Mouse (Mus musculus): ENCODE measurements around the gene Bckdha.

The Bckdha gene

DNA sequence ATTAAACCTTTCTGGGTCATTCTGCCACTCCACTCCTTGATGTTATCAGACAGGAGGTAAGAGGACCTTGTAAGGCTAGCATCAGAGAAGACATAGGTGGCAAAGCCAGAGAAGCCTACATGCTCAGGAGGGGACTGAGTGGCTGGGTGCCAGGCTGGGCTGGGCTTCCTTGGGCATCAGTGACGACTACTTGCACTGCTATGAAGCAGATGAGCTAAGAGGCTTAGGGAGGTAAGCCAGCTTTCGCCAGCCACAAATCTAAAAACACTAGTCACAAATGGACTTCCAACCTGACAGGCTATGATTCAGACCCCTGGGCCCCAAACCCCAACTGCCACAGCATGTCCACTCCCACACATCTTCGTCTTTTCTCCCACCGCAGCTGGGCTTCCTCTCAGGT, 14.2 kb downstream of the Bckdha start:
- DNase-seq (ENCODE audit: low read depth): no peak

DNA sequence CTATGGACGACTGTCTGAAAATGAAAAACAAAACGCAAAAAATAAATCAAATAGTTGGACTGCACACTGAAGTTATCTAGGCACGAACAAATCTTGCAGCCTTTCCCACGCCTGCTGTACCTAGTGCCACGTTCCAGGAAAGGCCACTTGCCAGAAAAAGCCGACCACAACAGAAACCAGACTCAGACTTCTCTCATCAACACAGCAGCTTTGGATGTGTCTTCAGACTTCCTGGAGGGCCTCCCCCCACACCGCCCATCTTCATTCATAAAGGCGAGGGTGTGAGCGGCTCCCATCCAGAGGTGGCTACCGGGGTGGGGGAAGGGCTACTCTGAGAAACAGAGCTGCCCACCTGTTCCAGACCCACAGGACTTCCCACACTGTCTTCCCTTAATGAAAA, 14.6 kb downstream of the Bckdha start:
- DNase-seq (ENCODE audit: low read depth): no peak

DNA sequence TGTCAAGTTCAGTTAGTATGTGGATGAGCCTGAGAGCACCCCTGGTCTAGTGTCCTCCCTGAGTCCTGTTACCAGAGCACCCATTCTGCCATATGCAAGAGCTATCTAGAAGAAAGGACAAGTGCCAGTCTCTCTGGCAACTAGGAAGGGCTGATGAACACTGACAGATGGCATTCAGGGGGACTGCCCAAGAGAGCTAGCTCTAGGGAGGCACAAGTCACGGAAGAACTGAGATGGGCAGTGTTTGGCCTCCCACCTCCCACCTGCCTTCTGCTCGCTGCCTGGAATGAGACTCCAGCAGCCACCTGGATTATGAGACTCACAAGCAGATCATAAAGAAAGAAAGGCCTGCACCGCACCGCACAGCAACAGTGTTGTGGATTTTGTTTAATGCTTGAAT, 19.0 kb downstream of the Bckdha start:
- no peak for DNase-seq (ENCODE audit: low read depth)

DNA sequence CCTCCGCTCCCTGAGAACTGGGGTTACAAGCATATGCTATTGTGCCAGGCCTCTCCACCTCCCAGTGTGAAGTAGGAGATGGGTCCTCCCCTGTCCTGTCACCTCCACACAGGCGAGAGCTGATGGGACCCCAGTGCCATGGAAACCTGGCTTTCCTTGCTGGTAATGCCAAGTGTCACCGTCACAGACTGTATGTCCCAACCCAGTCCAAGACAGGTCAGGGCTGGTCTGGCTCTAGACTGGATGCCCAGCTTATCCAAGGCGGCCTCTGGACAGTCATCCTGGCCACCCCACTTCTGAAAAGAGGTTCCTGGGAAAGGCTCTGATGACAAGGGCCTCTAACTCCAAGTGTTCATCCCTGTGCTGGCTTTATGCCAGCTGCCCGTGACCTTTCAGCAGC, 21.7 kb downstream of the Bckdha start:
- DNase-seq (ENCODE audit: low read depth): no peak

DNA sequence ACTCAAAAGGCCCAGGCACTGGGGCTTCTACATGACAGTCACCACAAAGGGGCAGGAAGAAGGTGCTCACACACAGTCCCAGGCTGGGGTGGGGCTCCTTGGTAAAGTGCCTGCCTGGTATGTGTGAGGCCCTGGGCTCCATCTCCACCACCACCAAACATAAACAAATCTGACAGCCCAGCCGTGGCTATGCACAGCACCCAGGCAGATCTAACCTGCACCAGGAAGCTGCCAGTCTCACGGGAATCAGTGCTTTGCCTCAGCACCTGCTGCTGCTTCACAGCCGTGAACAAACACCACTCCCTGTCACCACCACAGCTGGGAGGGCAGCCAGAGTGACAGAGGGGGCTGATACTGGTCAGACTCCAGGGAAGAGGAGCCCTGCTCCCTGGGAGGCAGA, 22.4 kb downstream of the Bckdha start:
- DNase-seq (ENCODE audit: low read depth): no peak

DNA sequence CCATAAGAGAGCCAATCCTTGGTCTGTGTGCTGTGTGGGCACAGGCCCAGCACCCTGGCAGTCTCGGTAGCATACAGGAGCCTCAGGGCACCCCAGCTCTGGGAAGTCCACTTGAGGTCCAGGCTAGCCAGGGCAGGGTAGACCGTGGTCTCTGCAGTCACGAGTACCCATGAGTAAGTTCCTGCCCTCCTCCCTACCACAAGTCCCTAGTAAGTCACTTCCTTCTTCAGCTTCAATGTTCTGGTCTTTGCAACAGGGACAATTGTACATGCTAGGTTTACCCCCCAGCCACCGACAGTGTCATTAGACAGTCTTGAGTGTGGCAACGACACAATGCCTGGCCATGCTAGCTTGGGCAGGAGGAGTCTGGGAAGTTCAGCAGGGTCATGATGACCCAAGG, 26.1 kb downstream of the Bckdha start:
- DNase-seq (ENCODE audit: low read depth): no peak

DNA sequence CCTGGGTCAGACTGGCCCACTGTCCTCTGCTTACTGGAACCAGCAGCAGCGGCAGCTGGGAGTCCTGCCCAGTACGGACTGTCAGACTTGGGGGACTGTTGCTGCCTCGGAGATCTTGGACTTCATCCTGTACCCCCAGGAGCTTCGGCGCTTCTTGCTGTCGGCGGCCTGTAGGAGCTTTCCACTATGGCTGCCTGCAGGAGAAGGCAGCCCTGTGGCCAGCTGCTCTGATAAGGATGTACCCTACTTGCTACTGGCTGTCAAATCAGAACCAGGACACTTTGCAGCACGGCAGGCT, 30.5 kb downstream of the Bckdha start:
- DNase-seq (ENCODE audit: low read depth): no peak

DNA sequence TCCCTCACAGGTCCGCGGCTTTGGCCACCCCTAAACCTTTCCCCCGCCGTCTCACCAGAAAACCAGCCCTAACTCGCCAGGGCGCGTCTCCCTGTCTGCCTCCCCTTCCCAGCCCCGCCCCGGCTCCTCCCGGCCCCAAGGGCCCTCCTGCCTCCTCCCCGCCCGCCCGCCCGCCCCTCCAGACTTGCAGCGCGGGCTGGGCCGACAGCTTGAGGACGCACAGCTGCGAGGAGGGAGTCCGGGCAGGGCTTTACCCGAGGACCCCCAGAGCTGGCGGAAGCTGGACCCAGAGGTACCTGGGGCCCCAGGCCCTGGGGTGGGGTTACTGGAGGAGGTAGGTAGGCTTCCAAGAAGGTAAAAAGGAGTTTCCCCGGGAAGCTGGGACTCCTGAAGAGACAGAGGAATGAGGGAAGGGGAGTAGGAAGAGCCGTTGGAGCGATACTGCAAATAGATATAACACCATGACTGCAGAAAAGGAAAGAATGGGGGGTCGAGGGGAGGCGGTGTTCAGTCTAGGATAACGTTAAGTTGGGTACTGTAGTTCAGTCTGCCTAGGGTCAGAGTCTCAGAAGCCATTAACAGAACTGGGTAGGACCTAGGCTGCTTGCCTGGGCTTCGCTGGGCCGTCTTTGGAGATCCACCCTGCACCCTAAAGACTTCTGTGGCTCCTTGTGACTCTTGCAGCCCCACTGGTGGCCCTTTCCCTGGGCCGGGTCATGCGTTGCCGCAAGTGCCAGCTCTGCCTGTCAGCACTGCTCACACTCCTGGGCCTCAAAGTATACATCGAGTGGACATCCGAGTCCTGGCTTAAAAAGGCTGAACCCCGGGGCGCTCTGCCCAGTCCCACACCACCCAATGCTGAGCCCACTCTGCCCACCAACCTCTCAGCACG, 31.1 kb downstream of the Bckdha start:
- no peak for DNase-seq (ENCODE audit: low read depth)

DNA sequence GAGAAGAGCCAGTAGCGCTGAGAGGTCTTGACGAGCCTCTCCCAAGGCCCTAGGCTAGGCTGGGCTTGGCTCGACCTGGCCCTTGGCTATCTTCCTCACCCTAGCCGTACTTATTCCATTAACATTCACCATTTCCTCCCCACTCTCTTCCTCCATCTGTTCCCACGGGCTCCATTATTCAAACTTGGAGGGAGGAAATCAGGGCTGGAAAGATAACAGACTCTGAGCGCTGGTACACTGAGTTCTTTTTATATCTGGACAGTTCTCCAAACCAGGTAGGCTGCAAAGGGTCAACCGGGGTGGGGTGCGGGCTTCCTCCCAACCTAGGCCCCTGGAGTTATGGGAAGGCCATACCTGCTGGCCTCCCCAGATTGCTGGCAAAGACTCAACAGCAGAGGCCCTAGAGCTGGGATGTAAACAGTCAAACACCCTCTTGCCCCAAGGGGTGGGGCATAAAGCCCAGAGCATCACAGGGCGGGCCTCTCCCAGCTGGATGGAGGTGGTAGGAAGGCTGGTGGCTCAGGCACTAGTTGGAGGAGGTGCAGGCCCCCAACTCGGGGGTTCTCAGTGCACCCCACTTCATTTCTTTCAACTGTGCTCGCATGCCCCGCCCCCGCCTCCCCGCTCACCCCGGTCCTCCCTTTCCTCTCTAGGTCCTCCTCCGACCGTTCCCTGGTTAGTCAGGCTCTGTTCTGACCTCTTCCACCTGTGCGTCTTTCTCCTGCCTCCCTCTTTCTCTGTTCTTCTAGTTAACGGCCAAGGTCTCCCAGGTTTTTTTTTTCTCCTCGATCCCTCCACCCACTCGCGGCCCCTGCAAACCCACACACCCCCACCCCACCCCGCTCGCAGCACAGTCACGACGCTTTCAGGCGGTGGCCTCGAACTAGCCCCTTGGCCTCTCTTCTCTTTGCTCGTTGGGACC, 32.0 kb downstream of the Bckdha start, which contains the start of gene B3gnt8:
TSS of gene B3gnt8 (plus strand) at position 146 of the 922 bp plus-strand sequence.
- DNase-seq (ENCODE audit: low read depth): no peak

DNA sequence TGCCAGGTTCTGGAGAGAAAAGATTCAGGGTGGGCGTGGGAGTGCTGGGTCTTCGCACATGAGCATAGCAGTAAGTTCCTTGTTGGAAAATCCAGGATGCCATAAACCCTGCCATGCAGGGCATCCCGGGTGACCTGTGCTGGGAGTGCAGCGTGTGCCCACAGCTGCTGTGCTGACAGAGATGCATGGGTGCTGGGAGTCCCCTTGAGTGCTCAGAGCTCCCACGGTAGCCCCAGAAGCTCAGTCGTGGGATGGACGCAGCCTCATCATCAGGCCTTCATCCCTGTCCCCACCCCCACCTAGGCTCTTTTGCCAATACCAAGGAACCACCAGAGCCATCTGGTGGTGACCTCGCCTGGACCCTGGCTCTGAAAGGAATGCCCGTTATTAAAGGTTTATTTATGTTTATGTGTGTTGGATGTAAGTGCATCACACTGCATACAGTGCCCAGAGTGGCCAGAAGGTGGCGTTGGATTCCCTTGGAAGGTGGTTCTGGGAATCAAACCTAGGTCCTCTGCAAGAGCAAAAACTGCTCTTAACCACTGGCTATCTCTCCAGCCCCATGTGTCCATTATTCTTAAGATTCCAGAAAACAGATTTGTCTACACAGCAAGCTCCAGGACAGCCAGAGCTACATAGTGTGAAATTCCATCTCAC, 33.1 kb downstream of the Bckdha start:
- peak; percentile 51 for DNase-seq (ENCODE audit: low read depth)

DNA sequence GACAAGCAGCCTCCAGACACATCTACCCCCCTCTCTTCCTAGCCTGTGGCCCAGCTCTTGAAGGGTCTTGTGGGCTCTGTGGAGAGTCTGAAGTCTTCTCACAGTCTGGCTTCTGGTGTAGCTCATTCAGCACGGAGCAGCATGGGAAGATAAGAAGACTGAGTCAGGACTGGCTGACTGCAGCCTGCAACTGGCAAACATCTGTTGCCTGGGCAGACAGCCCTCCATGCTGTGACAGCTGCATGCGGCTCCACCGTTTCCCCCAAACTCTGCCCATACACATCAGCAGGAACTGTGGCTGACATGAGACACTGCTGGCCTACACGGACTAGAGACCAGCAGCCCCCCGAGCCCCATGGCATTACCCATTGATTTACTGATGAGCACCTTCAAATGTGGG, 33.9 kb downstream of the Bckdha start:
- DNase-seq (ENCODE audit: low read depth): no peak

DNA sequence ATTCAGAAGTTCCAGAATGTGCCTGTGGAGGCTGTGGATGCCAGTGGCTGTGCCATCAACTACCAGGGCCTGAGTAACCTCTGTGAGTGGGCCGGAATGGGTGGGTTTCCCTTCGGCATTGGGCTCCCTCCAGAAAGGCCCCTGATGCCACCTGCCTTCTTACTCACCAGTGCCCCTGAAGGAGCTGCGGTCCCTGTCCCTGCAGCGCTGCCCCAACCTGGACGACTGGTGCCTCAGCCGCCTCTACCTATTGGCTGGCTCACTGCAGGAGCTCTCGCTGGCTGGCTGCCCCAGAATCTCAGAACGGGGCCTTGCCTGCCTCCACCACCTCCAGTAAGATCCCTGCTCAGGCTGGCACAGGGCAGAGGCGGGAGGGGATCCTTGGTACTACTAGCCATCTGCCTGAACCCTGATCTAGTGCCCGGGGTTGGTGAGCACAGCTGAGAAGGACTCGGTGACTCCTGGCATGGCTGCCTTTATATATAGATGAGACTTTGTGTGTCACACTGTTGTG, 34.9 kb downstream of the Bckdha start:
- no peak for DNase-seq (ENCODE audit: low read depth)

DNA sequence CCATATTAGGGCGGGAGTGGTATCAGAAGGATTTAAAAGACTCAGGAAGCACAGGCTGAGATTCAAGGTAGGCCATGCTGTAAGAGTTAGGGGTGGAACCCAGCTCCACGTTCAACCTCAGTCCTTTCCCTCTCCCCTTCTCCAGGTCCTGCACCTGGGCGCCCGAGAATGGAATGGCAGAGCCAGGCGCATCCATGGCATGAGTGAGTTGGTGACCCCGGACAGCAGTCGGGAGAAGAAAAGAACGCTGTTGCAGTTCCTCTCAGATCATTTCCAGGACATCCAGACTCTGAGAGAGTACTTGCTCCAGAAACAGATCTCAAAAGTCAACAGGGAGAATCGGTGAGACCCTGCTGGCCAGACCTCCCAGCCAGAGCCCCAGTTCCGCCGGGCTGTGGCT, 38.0 kb downstream of the Bckdha start:
- DNase-seq (ENCODE audit: low read depth): no peak

DNA sequence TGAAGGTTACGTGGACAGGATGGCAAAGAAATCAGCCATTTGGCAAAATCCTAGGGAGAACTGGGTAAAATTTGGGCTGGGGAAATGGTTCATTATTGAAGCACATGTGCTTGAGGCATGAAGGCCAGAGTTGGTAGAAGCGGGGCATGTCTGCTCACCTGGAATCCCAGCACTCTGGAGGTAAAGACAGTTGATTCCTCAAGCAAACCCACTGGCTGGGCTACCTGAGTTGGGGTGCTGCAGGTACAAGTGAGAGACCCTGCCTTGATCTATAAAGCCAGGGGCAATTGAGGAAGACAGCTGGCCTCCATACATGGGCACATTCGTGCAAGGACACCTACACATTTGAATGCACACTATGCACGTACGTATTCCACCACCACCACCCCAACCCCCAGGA, 38.7 kb downstream of the Bckdha start:
- no peak for DNase-seq (ENCODE audit: low read depth)

DNA sequence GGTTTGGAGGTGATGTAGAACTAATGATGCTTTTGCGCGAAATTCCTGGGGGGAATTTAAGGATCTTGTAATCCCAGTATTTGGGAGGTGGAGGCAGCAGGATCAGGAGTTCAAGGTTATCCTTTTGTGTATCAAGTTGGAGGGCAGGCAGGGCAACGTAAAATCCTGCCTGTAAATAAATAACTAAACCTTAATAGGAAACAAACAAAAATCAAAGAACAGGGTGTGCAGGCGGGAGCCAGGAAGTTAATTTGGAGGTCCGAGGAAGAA, 39.1 kb downstream of the Bckdha start:
- no peak for DNase-seq (ENCODE audit: low read depth)

DNA sequence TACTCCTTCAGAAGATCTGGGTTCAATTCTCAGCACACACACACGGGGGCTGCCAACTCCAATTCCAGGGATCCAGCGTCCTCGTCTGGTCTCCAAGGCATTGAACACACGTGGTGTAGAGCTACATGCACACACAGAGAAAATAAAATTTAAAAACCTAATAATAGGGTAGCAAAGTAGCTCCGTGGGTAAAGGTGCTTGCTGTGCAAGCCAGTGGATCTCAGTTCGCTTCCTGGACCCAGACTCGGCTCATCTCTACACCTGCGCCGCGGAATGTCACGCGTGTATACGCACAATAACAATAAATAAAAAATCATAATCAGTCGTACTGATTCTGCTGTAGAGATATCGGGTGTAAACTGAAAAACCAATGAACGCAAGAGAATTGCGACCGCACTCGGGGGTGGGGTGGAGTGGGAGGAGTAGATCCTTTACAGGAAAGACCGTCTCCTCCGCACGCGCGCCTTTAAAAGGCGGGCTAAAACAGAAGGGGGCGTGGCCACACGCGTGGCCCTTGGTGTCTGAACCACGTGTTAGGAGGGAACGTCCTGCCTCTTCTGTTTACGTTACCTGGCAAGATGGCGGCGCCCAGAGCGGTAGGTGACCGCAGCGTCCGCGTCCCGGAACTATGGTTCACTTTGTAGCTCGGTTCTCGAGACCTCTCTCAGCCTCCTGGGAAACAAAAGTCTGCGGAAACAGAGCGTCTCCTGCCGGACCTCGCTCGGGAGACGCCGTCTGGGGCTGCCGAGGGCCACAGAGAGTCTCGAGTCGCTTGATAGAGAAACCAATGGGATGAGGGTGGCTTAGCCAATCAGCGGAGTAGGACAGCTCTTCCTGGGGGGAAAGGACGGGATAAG, 39.7 kb downstream of the Bckdha start, which contains the start of gene Dmac2:
TSS of gene Dmac2 (plus strand) at position 550 of the 857 bp plus-strand sequence.
- DNase-seq (ENCODE audit: low read depth): peak; percentile 93

DNA sequence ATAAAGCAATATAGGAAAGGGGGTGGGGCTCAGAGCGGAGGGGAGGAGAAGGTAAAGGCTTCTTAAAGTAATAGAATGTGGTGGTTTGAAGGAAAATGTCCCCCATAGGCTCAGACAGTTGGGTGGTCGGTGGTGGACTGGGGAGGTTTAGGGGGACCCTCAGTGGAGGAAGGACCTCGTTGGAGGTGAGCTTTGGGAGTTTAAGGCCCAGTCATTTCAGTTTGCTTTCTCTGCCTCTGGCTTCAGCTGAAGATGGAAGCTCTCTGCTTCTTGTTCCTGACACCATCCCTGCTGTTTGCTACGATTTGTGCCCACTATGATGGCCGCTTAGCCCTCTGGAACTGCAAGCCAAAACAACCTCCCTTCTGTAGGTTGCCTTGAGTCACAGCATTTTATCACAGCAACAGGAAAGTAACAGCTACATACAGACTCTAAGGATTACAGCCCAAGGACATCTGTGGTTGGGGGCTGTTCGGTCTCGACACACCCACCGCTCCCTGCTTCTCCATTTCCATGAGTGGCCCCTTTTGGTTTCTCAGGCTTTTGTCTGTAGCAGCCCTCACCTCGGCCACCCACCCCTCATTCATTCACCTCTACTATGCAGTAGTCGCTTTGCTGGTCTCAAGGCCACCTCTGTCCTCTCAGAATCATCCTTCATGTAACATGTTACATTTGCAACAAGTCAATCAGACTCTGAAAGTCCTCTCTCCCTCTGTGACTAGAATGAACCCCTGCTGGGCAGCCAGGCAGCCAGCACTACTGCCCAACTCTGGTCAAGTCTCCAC, 41.2 kb downstream of the Bckdha start:
- DNase-seq (ENCODE audit: low read depth): no peak

DNA sequence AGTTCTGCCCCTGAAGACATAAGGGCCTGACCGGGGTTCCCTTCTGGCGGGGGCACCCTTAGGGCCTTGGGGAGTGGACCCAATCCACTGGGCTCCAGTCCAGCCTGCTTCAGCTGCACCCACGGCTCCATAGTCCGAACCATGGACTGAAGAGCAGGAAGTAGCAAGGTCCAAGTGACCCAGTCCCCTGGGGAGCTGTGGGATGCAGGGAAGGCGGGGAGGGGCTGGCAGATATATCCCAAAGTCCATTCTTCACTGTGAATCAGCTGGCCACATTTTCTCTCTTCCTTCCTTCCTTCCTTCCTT, 43.1 kb downstream of the Bckdha start, which contains the start of gene Erich4:
TSS of gene Erich4 (minus strand) at position 187 of the 306 bp plus-strand sequence.
- DNase-seq (ENCODE audit: low read depth): no peak

DNA sequence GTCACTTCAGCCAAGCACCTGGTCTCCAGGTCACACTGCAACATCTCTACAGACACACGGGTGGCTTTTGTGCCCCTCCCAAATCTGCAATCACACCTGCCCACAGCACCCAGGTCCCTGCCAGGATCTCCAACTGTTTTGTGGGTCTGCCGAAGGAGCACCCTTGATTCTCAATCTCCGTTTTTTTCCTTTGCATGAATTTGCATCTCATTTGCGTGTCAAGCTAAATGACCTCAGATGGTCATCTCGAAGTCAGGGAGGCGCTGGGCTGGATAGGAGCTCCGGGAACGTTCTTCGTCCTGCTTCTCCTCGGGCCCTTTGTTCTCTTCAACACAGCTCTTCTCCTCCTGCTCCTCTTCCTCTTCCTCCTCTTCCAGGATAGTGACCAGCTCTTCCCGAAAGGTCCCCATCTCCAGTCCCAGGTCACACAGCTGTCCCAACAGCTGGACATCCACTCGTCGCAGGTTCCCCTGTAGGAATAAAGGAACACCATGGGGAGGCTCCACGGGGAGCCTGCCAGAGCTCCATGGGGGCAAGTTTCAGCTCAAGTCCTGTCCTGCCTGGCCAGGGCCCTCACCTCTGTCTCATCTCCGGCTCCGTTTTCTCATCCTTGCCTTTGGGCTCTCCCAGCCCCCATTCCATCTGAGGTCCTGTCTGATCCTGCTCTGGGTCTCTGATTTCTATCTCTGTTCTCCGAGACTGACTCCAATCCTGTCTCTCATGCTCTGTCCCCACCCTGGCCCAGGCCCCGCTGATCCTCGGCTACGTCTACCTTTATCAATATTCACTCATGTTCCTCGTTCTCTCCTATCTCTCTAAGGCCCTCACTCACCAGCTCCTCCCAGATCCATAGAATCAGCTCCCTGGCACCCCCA, 43.7 kb downstream of the Bckdha start:
- DNase-seq (ENCODE audit: low read depth): no peak

DNA sequence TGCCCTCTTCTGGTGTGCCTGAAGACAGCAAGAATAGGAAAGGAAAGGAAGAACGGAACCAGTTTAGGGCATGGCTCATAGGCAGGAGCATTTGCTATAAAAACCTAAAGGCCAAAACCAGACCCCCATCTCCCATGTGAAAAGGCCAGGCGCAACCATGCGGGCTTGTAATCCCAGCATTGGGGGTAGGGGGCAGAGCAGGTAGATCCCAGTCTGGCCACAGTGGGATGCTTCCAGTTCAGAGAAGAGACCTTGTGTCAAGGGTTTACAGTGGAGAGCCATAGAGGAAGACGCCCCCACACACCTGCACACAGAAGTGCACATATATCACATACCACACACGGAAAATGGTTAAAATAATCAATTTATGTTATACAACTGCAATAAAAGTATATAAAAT, 44.7 kb downstream of the Bckdha start:
- DNase-seq (ENCODE audit: low read depth): no peak

All from c-Kit-positive CD71-negative TER-119-negative erythroid progenitor cells, embryonic 14.5 days (primary cell).